Mouse (Mus musculus) cerebellum, adult 2 months (tissue): ENCODE measurements around the gene Lect2.

Source experiments
- CTCF ChIP-seq: fragments of 200-500 bp; IDR thresholded peaks from 2 replicates; pipeline ENCODE4 v1.5.1; 2011; ENCODE audit warnings: low read depth, mild to moderate bottlenecking, control low read depth, low read length, moderate library complexity, borderline replicate concordance; ENCODE audit not compliant: insufficient read depth
- POLR2A ChIP-seq: fragments of 200-500 bp; IDR thresholded peaks from 2 replicates; pipeline ENCODE4 v1.6.1; 2011; ENCODE audit warnings: low read length, control low read depth, borderline replicate concordance; ENCODE audit not compliant: insufficient read depth

- TF ChIP-seq CTCF = no peak
- TF ChIP-seq POLR2A = no peak
Measured at GRCm38 (mm10) chr13:56522821-56523167, 25.5 kb downstream of the Lect2 start.
